Mouse (Mus musculus) cerebellum, adult 2 months (tissue): ENCODE measurements around the gene Fam69a. TPM values are rescaled to one million over a fixed set of nuclear protein-coding genes. Genes with fewer than 3 reads are reported as not detected.
"Not testable (repeated sequence)": the region's sequence is repeated elsewhere in the genome, so short reads cannot be mapped to it uniquely, and the experiment has no call there.

Experiments
- DNase-seq, 2 experiments: peaks; one replicate each; pipeline ENCODE4 v3.0.0; 2021
- H3K27ac ChIP-seq: fragments of 200-500 bp; 2 replicates; pipeline ENCODE4 v1.5.1; 2012; ENCODE audit warnings: low read length, control low read depth, inconsistent platforms; ENCODE audit not compliant: insufficient read depth
- H3K27me3 ChIP-seq: fragments of 200-500 bp; 2 replicates; pipeline ENCODE4 v1.6.1; 2012; ENCODE audit warnings: inconsistent platforms, mild to moderate bottlenecking, low read length, moderate library complexity; ENCODE audit not compliant: control insufficient read depth, insufficient read depth
- H3K4me1 ChIP-seq: fragments of 200-500 bp; 2 replicates; pipeline ENCODE4 v1.6.1; 2011; ENCODE audit warnings: low read length; ENCODE audit not compliant: control insufficient read depth, insufficient read depth
- H3K4me3 ChIP-seq: fragments of 200-500 bp; replicated peaks from 2 replicates; pipeline ENCODE3; 2011; ENCODE audit warnings: mild to moderate bottlenecking, low read depth, low read length, control low read depth; ENCODE audit not compliant: insufficient read depth
- CTCF ChIP-seq: fragments of 200-500 bp; IDR thresholded peaks from 2 replicates; pipeline ENCODE4 v1.5.1; 2011; ENCODE audit warnings: low read depth, mild to moderate bottlenecking, control low read depth, low read length, moderate library complexity, borderline replicate concordance; ENCODE audit not compliant: insufficient read depth
- POLR2A ChIP-seq: fragments of 200-500 bp; IDR thresholded peaks from 2 replicates; pipeline ENCODE4 v1.6.1; 2011; ENCODE audit warnings: low read length, control low read depth, borderline replicate concordance; ENCODE audit not compliant: insufficient read depth
- WGBS: fragments of 180-500 bp; shearing (Covaris S2); methylation state at CpG from one replicate; pipeline ENCODE4 v1.1.7; 2018; 5-methylcytosine and 5-hydroxymethylcytosine counted together
- polyA plus RNA-seq: library from polyadenylated mRNA; depleted of rRNA; stranded (reverse); fragments of >200 nt; gene quantifications from 2 replicates; pipeline ENCODE4 v1.2.3, GENCODE M21; 2012

Gene Fam69a
- polyA plus RNA-seq, 1 experiment, result 30.9 TPM

DNA sequence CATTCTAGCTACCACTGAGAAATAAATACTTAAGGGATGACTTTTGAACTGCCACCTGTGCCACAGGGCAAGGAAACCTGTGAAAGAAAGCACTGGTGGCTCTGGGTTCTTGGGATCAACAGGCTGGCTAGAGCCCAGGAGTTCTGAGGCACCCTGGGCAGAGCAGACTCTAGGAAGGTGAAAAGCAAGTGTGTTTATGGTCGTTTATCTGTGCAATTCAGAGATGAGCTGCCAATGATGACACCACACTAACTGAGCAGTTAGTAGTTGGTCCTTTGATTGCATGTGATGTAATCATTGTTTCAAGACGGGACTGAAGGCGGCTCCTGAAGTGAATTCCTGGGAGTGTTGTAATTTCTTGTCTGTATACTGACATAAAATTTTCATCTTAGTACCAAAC is 82.6 kb downstream of the Fam69a start:
- TF ChIP-seq POLR2A (no peak), CTCF (no peak)
- no peaks in the 10 kb centered on the region for H3K4me1 ChIP-seq
- WGBS, result 61% methylated on average over 3 of the region's 3 CpGs
- H3K27ac ChIP-seq, result no peak overlapping the region
- DNase-seq, result no peak
- H3K4me3 ChIP-seq, result no peak overlapping the region
- H3K27me3 ChIP-seq, result no peaks in the 10 kb centered on the region

GRCm38 (mm10) chr5:107901014-107901615 is 85.8 kb downstream of the Fam69a start:
- TF ChIP-seq CTCF, result no peak
- TF ChIP-seq POLR2A, result no peak
- WGBS, result under 1% methylated on average over 23 of the region's 23 CpGs
- DNase-seq, result no peak

GRCm38 (mm10) chr5:107900206-107901013 is 86.5 kb downstream of the Fam69a start, which contains the start of gene Rpl5:
Gene Rpl5 (plus strand): TSS chr5:107900502.
- TF ChIP-seq CTCF, result peak; percentile 93
- peak; percentile 94 for TF ChIP-seq POLR2A
- H3K27ac ChIP-seq, result no peak within 1 kb of the TSS
- H3K27me3 ChIP-seq, result no peaks in the 10 kb centered on the region; the same call in 1 of the 2 replicates
- peak within 1 kb of the TSS; percentile 95 for H3K4me3 ChIP-seq
- H3K4me1 ChIP-seq, result no peaks in the 10 kb centered on the region
- WGBS, result 3% methylated on average over 66 of the region's 66 CpGs
- peak; percentile 94 to 97 for DNase-seq

More at GRCm38 (mm10) chr5:107901014-107901615, 85.8 kb downstream of the Fam69a start:
- Histone ChIP-seq H3K4me1 (no peaks in the 10 kb centered on the region), H3K27ac (no peak overlapping the region), H3K27me3 (no peaks in the 10 kb centered on the region; the same call in 1 of the 2 replicates), H3K4me3 (peak overlapping the region; percentile 95)

DNA sequence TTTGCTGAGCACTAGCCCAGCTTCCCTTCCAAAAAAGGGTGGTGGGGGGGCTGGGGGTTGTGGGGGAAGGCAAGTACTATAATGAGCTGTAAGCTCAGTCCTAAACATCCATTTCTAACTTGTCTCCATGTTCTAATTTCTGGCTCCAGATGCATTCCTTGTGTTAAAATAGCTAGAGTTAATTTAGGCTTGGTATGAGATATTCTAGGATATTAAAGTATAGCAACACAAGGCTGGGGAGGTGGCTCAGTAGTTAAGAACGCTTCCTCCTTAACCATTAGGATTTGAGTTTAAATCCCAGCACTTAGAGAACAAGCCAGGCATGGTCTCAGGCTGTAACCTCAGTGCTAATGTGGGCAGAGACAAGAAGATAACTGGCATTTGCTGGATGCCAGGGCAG is 90.6 kb downstream of the Fam69a start:
- DNase-seq, result no peak
- no peak for TF ChIP-seq POLR2A
- TF ChIP-seq CTCF, result no peak

DNA sequence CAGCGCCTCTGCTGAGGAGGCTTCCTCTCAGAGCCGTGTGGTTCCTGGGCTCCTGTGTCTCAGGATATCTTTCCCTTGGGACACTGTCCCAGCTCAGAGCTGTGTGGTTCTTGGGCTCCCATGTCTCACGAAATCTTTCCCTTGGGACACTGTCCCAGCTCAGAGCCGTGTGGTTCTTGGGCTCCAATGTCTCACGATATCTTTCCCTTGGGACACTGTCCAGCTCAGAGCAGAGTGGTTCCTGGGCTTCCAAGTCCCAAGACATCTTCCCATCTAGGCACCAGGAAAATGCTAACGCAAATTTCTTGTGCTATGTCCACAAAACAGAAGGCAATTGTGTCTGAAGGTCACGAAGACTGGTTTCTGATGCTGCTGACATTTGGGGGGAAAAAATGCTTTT is 92.2 kb downstream of the Fam69a start:
- no peak overlapping the region for H3K27ac ChIP-seq
- no peak for DNase-seq
- no peak overlapping the region for H3K4me3 ChIP-seq
- H3K4me1 ChIP-seq, result no peaks in the 10 kb centered on the region
- TF ChIP-seq POLR2A (no peak), CTCF (no peak)
- no peaks in the 10 kb centered on the region; the same call in 1 of the 2 replicates for H3K27me3 ChIP-seq
- WGBS, result 55% methylated on average over 7 of the region's 7 CpGs

More for the DNA sequence above, 90.6 kb downstream of the Fam69a start:
- no peaks in the 10 kb centered on the region for H3K4me1 ChIP-seq
- H3K27ac ChIP-seq, result no peak overlapping the region
- no peaks in the 10 kb centered on the region; the same call in 1 of the 2 replicates for H3K27me3 ChIP-seq
- no peak overlapping the region for H3K4me3 ChIP-seq
- 70% methylated on average over 1 of the region's 1 CpGs for WGBS

- H3K27ac ChIP-seq, DNase-seq, H3K27me3 ChIP-seq, H3K4me1 ChIP-seq, H3K4me3 ChIP-seq: not testable (repeated sequence)
- WGBS, result 88% methylated on average over 1 of the region's 1 CpGs
These were observed 95.4 kb downstream of the Fam69a start for GRCm38 (mm10) chr5:107891515-107891914.

GRCm38 (mm10) chr5:107889994-107890888 is 96.6 kb downstream of the Fam69a start:
- no peak for DNase-seq
- Histone ChIP-seq H3K27ac (no peak overlapping the region), H3K27me3 (no peaks in the 10 kb centered on the region), H3K4me1 (no peaks in the 10 kb centered on the region), H3K4me3 (no peak overlapping the region)
- TF ChIP-seq POLR2A, result no peak
- no peak for TF ChIP-seq CTCF
- 53% methylated on average over 9 of the region's 9 CpGs for WGBS
